Mouse (Mus musculus) stomach, postnatal 0 days (tissue): Measurements from ENCODE around the gene Mgst2. TPM values are rescaled to one million over a fixed set of nuclear protein-coding genes. Genes with fewer than 3 reads are reported as not detected.

Experiments used
- ATAC-seq: fragments of 200-750 bp; cut with Nextera tagmentation; 2 replicates; pipeline ENCODE4 v1.8.0; 2017; ENCODE audit not compliant: low FRiP score, low TSS enrichment
- DNase-seq: peaks from one replicate; pipeline ENCODE4 v3.0.0-alpha.2; 2016; ENCODE audit warnings: low spot score
- H3K27ac ChIP-seq: fragments of 300-500 bp; sonication (generic); replicated peaks from 2 replicates; pipeline ENCODE4 v1.5.1; 2014; ENCODE audit warnings: mild to moderate bottlenecking, control low read depth
- H3K27me3 ChIP-seq: fragments of 300-500 bp; sonication (generic); 2 replicates; pipeline ENCODE4 v1.6.1; 2014; ENCODE audit warnings: low read length; ENCODE audit not compliant: control insufficient read depth, insufficient read depth
- H3K36me3 ChIP-seq: fragments of 300-500 bp; sonication (generic); 2 replicates; pipeline ENCODE4 v1.6.1; 2014; ENCODE audit warnings: low read length, mixed read lengths; ENCODE audit not compliant: control insufficient read depth, insufficient read depth
- H3K4me1 ChIP-seq: fragments of 300-500 bp; sonication (generic); replicated peaks from 2 replicates; pipeline ENCODE4 v1.6.1; 2014; ENCODE audit warnings: antibody characterized with exemption; ENCODE audit not compliant: control insufficient read depth, insufficient read depth
- H3K4me2 ChIP-seq: fragments of 300-500 bp; sonication (generic); replicated peaks from 2 replicates; pipeline ENCODE4 v1.6.1; 2014; ENCODE audit warnings: low read depth, mild to moderate bottlenecking, control low read depth, moderate library complexity
- H3K4me3 ChIP-seq: fragments of 300-500 bp; sonication (generic); 2 replicates; pipeline ENCODE4 v1.5.1; 2014; ENCODE audit warnings: low read depth, low read length, control low read depth
- H3K9ac ChIP-seq: fragments of 300-500 bp; sonication (generic); 2 replicates; pipeline ENCODE4 v1.6.1; 2014; ENCODE audit warnings: mild to moderate bottlenecking, low read length, control low read depth, mixed read lengths
- H3K9me3 ChIP-seq: fragments of 300-500 bp; sonication (generic); 2 replicates; pipeline ENCODE4 v1.6.1; 2016; ENCODE audit warnings: low read length; ENCODE audit not compliant: control insufficient read depth
- CTCF ChIP-seq: IDR thresholded peaks from 2 replicates; pipeline ENCODE4 v1.5.1; 2016; ENCODE audit warnings: antibody characterized with exemption, low read depth, mild to moderate bottlenecking, moderate library complexity
- EP300 ChIP-seq: optimal IDR thresholded peaks from 2 replicates; pipeline ENCODE3; 2016; ENCODE audit warnings: antibody characterized with exemption
- WGBS: fragments of 180-500 bp; shearing (Covaris S2); extraction: QIAGEN DNeasy Blood & Tissue Kit; methylation state at CpG from one replicate; pipeline ENCODE4 v1.1.7; 2014; 5-methylcytosine and 5-hydroxymethylcytosine counted together
- polyA plus RNA-seq: library from polyadenylated mRNA; unstranded; fragments of >200 nt; fragmentation: Nextera tagmentation; extraction: Ambion mirVana; gene quantifications from 2 replicates; pipeline ENCODE4 v1.2.1, GENCODE M21; 2015

Mgst2 gene
- 264 and 268 TPM in 2 replicates for polyA plus RNA-seq

- Histone ChIP-seq H3K4me2 (peak within 1 kb of the TSS; percentile 38), H3K4me1 (no peaks in the 10 kb centered on the region; the same call in 1 of the 2 replicates), H3K36me3 (no peaks in the 10 kb centered on the region), H3K27me3 (no peaks in the 10 kb centered on the region), H3K27ac (peak within 1 kb of the TSS; percentile 72), H3K9me3 (no peaks in the 10 kb centered on the region), H3K9ac (peak within 1 kb of the TSS; percentile 41), H3K4me3 (peak within 1 kb of the TSS; percentile 18)
- ATAC-seq (no peak), DNase-seq (no peak)
- 40% methylated on average over 4 of the region's 4 CpGs for WGBS
- TF ChIP-seq CTCF = no peak
- TF ChIP-seq EP300 = no peak
Observed at GRCm38 (mm10) chr3:51660060-51660459, at the start of gene Mgst2. Gene Mgst2 (plus strand): TSS chr3:51660360.

- H3K4me1 ChIP-seq = no peaks in the 10 kb centered on the region
- H3K27ac ChIP-seq = no peak overlapping the region
- H3K9me3 ChIP-seq = no peaks in the 10 kb centered on the region
- DNase-seq = peak; percentile 62
- ATAC-seq = peak; percentile 75; the same call in 1 of the 2 replicates
- 6% methylated on average over 6 of the region's 6 CpGs for WGBS
- no peak overlapping the region for H3K4me3 ChIP-seq
- TF ChIP-seq CTCF (peak; percentile 77), EP300 (no peak)
- H3K36me3 ChIP-seq = no peaks in the 10 kb centered on the region
- H3K4me2 ChIP-seq = no peak overlapping the region
- H3K9ac ChIP-seq = no peak overlapping the region
- no peaks in the 10 kb centered on the region for H3K27me3 ChIP-seq
Observed at GRCm38 (mm10) chr3:51611972-51612371, 48.2 kb upstream of the Mgst2 start.

- no peak overlapping the region for H3K27ac ChIP-seq
- ATAC-seq = no peak
- 78% methylated on average over 10 of the region's 10 CpGs for WGBS
Observed at GRCm38 (mm10) chr3:51612398-51613356, 47.5 kb upstream of the Mgst2 start.

GRCm38 (mm10) chr3:51614278-51614677 is 45.9 kb upstream of the Mgst2 start:
- TF ChIP-seq CTCF (no peak), EP300 (no peak)
- no peak overlapping the region for H3K27ac ChIP-seq
- H3K9me3 ChIP-seq = no peaks in the 10 kb centered on the region
- 72% methylated on average over 13 of the region's 13 CpGs for WGBS
- ATAC-seq (no peak), DNase-seq (no peak)
- no peak overlapping the region for H3K4me2 ChIP-seq
- no peak overlapping the region for H3K9ac ChIP-seq
- no peak overlapping the region for H3K4me3 ChIP-seq
- no peaks in the 10 kb centered on the region for H3K4me1 ChIP-seq
- H3K27me3 ChIP-seq = no peaks in the 10 kb centered on the region
- H3K36me3 ChIP-seq = no peaks in the 10 kb centered on the region

More at GRCm38 (mm10) chr3:51612398-51613356, 47.5 kb upstream of the Mgst2 start:
- H3K4me2 ChIP-seq = no peak overlapping the region
- TF ChIP-seq CTCF = no peak
- no peak for TF ChIP-seq EP300
- no peaks in the 10 kb centered on the region for H3K36me3 ChIP-seq
- no peaks in the 10 kb centered on the region for H3K27me3 ChIP-seq
- H3K4me1 ChIP-seq = no peaks in the 10 kb centered on the region
- no peak overlapping the region for H3K9ac ChIP-seq
- H3K4me3 ChIP-seq = no peak overlapping the region
- DNase-seq = no peak
- H3K9me3 ChIP-seq = no peaks in the 10 kb centered on the region

GRCm38 (mm10) chr3:51623956-51624355 is 36.2 kb upstream of the Mgst2 start:
- H3K27me3 ChIP-seq = no peaks in the 10 kb centered on the region
- no peak overlapping the region for H3K4me2 ChIP-seq
- H3K4me1 ChIP-seq = no peaks in the 10 kb centered on the region
- H3K36me3 ChIP-seq = no peaks in the 10 kb centered on the region
- TF ChIP-seq EP300 (no peak), CTCF (no peak)
- no peak overlapping the region for H3K27ac ChIP-seq
- no peak overlapping the region for H3K4me3 ChIP-seq
- H3K9me3 ChIP-seq = no peaks in the 10 kb centered on the region
- H3K9ac ChIP-seq = no peak overlapping the region
- ATAC-seq (no peak), DNase-seq (no peak)
- 59% methylated on average over 2 of the region's 2 CpGs for WGBS

GRCm38 (mm10) chr3:51627741-51628140 is 32.4 kb upstream of the Mgst2 start:
- Histone ChIP-seq H3K36me3 (no peaks in the 10 kb centered on the region), H3K4me2 (no peak overlapping the region), H3K9ac (no peak overlapping the region), H3K4me3 (no peak overlapping the region), H3K9me3 (0 out of 2 replicates have a peak, but pooled peaks cover 2% of the 10 kb centered on the region), H3K4me1 (no peaks in the 10 kb centered on the region), H3K27ac (no peak overlapping the region), H3K27me3 (no peaks in the 10 kb centered on the region)
- WGBS = 72% methylated on average over 3 of the region's 3 CpGs
- TF ChIP-seq EP300 = no peak
- no peak for ATAC-seq
- DNase-seq = no peak
